Mouse (Mus musculus): Measurements from ENCODE around the gene Myl4. TPM values are rescaled to one million over a fixed set of nuclear protein-coding genes. Genes with fewer than 3 reads are reported as not detected.

The Myl4 gene
- total RNA-seq, 2 experiments from 2014 or later: 1.2 to 1.9 TPM

GRCm38 (mm10) chr11:104637010-104637409 is 86.5 kb downstream of the Myl4 start:
- DNase-seq: no peak

DNA sequence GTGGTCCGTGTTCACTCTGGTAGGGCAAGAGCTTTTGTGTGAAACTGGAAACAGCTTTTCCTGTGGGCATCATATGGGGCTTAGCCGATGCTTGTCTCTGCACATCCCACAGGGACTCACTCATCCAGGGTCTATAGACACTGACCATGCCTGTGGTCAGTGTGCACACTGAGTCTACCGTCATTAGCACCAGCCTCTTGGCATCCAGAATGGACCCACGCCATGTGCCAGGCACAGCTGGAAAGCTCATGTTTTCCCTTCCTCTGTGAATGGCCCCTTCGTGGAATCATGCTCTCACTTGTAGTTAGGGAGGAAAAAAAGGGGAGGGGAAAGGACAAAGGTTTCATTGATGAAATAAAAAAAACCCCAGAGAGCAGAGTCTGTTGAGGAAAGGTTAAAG is 87.5 kb downstream of the Myl4 start:
- no peak for DNase-seq

GRCm38 (mm10) chr11:104638906-104639305 is 88.4 kb downstream of the Myl4 start:
- no peak for DNase-seq

GRCm38 (mm10) chr11:104639634-104640033 is 89.2 kb downstream of the Myl4 start:
- no peak for DNase-seq

GRCm38 (mm10) chr11:104640894-104641293 is 90.4 kb downstream of the Myl4 start:
- DNase-seq: no peak

GRCm38 (mm10) chr11:104643236-104643635 is 92.8 kb downstream of the Myl4 start:
- no peak for DNase-seq

Other genes starting within 250 kb of the Myl4 start
- 10 to 100 TPM; 68.0 to 71.7 TPM for gene Kansl1, start 81.8 kb upstream of the Myl4 start, total RNA-seq (2021)
- gene Cdc27, start within 50 bp of the Myl4 start, total RNA-seq (2021): 10 to 100 TPM; 58.2 to 61.3 TPM
- 1 to 10 TPM; 1.3 TPM for gene Itgb3, start 57.3 kb downstream of the Myl4 start, total RNA-seq (2021)
- gene Gm11639, start 135.0 kb downstream of the Myl4 start, total RNA-seq (2021): under 1 TPM; 0.27 to 0.35 TPM

All from layer of hippocampus, postnatal 36 days (tissue).